Mouse (Mus musculus) heart, adult 9 months (tissue): Measurements from ENCODE around the gene Rad51b.

Source experiments
- DNase-seq, 2 experiments: peaks; one replicate each; pipeline ENCODE4 v3.0.0; 2022; ENCODE audit warnings: low spot score in 2 of 2

Gene Rad51b

GRCm38 (mm10) chr12:79613846-79614582, 316.9 kb downstream of the Rad51b start:
- no peak for DNase-seq

GRCm38 (mm10) chr12:79614583-79614953, 317.5 kb downstream of the Rad51b start:
- DNase-seq: no peak

GRCm38 (mm10) chr12:79615717-79616316, 318.7 kb downstream of the Rad51b start:
- no peak for DNase-seq

- DNase-seq: no peak
These were observed 321.9 kb downstream of the Rad51b start for GRCm38 (mm10) chr12:79619009-79619408.

GRCm38 (mm10) chr12:79620693-79621092, 323.6 kb downstream of the Rad51b start:
- DNase-seq: no peak

GRCm38 (mm10) chr12:79623308-79623707, 326.2 kb downstream of the Rad51b start:
- no peak for DNase-seq

- peak; percentile 42 to 60 for DNase-seq
These were observed 328.8 kb downstream of the Rad51b start for GRCm38 (mm10) chr12:79625699-79626554.

GRCm38 (mm10) chr12:79626555-79627080, 329.5 kb downstream of the Rad51b start:
- no peak for DNase-seq

GRCm38 (mm10) chr12:79627351-79628120, 330.5 kb downstream of the Rad51b start:
- no peak for DNase-seq

- DNase-seq: no peak
These were observed 331.2 kb downstream of the Rad51b start for GRCm38 (mm10) chr12:79628121-79628774.

GRCm38 (mm10) chr12:79629945-79630850, 333.1 kb downstream of the Rad51b start:
- peak; percentile 27 to 69 for DNase-seq

GRCm38 (mm10) chr12:79633458-79634106, 336.5 kb downstream of the Rad51b start:
- peak; percentile 46 to 55 for DNase-seq

- no peak for DNase-seq
These were observed 344.6 kb downstream of the Rad51b start for GRCm38 (mm10) chr12:79641570-79642285.

GRCm38 (mm10) chr12:79642715-79643114, 345.6 kb downstream of the Rad51b start:
- DNase-seq: peak in 1 of 2 experiments; percentile 49

- no peak for DNase-seq
These were observed 348.6 kb downstream of the Rad51b start for GRCm38 (mm10) chr12:79645656-79646055.

GRCm38 (mm10) chr12:79646646-79647164, 349.6 kb downstream of the Rad51b start:
- peak in 1 of 2 experiments; percentile 47 for DNase-seq

- no peak for DNase-seq
These were observed 350.3 kb downstream of the Rad51b start for GRCm38 (mm10) chr12:79647382-79647781.

GRCm38 (mm10) chr12:79647976-79648375, 350.9 kb downstream of the Rad51b start:
- no peak for DNase-seq
